Mouse (Mus musculus) testis, postnatal 10 days (tissue): ENCODE measurements at regions not wholly inside any gene's neighbourhood (a gene's known extent, or its start where the extent isn't known, plus 50 kb on each side); places are given as distances from the start of the nearest gene placed in this dataset.

Source experiments
- DNase-seq: peaks from one replicate; pipeline ENCODE4 v3.0.0; 2021; ENCODE audit warnings: low spot score

GRCm38 (mm10) chr9:78903211-78903610 is 287.9 kb downstream of the Cd109 start:
- DNase-seq = no peak

- no peak for DNase-seq
Measured at GRCm38 (mm10) chr9:78917336-78917735, 302.0 kb downstream of the Cd109 start.

- DNase-seq = no peak
Measured at GRCm38 (mm10) chr9:78925977-78926593, 310.7 kb downstream of the Cd109 start.

- no peak for DNase-seq
Measured at GRCm38 (mm10) chr9:78941648-78942047, 326.3 kb downstream of the Cd109 start.

- DNase-seq = no peak
Measured at GRCm38 (mm10) chr9:78964813-78965212, 349.5 kb downstream of the Cd109 start.

DNA sequence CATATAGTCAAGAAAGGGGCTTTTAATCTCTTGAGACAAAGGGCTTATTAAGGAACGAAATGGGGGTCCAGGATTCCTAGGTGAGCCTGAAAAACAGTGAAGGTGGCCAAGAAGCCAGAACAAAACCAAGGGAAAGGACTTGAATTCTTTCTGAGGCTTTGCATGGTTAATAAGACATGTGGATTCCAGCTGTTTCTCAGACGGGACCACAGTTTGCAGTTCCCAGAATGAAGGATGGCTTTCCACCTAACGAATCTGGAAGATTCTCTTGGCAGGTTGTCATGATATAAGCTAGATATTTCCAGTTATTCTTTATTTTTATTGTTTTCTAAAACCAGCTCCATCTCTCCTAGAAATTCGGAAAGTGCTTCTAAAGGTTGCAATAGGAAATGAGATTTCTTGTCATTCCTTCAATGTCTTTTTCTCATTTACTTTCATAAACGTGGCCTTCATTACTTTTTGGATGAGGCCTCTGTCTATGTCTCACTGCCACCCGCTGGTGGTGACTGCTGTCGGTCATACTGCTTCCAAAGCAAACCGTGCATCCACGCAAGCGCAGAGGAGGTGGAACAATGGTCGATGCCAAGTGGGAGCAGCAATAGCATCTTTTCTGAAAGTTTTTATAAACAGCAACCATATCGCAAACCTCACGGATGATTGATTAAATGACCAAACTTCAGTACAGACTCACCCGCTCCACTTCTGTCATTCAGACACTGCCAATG is 350.0 kb downstream of the Cd109 start:
- no peak for DNase-seq

DNA sequence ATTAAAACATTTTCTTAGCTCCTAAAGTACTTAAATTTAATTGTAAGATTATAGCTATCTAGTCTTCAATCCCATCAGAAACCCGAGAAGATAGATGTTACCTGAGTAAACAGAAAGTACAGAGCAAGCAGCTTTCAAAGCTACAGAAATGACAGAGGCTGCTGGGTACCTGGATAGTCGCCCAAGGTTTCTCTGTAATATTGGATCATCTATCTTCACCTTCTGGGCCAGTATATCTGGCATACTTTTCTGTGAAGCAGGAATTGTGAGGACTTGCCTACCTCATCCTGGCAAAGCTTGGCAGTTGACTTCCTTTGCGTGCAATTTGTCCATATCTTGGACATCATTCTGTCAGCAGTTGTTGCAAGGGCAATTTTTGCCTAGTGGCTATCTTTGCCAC is 356.4 kb downstream of the Cd109 start:
- no peak for DNase-seq

DNA sequence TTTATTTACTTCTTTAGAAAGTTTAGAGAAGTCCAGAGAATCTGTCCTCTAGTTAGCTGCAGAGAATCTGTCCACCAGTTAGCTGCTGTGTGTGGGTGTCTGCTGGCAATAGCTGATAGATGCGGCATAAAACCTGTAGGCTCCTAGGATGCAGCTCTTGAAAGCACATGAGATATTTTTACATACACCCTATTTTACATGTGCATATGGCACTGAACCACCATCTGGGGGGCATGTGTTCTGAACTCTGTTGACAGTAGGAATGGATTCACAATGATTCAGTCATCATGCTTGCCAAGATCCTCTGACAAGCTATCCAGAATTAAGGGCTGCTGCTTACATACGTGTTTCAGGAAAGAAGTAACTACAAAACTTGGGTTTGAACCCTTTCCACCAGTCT is 368.4 kb downstream of the Cd109 start:
- no peak for DNase-seq

DNA sequence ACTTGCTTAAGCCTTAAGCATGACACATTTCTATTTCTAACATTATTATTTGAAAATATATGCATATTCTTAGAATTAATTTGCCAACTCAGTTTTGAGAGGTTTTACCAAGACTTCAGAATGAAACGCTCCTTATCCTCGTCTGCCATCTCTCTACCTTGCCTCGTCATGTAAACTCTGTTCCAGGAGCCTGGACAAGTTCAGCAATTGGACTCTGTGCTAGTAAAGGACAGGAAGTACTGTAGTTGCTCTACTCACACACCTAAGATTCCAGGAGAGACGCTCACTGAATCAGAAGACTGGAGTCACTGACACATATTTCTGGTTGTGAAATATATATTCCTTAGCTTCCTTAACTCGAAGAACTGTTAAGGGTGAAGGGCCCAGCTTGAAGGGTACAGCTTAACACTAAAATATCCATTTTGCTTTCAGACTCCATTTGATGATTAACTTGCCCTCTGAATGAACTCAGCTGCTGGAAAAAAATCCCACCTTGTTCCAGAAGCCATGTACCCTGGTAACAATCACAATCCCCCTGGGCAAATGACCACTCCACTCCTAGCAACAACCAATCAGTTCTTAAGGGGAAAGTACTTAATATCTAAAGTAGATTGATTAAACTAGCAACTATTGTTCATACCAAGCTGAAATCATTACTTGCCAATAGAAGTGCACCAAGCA is 370.0 kb downstream of the Cd109 start:
- no peak for DNase-seq

DNA sequence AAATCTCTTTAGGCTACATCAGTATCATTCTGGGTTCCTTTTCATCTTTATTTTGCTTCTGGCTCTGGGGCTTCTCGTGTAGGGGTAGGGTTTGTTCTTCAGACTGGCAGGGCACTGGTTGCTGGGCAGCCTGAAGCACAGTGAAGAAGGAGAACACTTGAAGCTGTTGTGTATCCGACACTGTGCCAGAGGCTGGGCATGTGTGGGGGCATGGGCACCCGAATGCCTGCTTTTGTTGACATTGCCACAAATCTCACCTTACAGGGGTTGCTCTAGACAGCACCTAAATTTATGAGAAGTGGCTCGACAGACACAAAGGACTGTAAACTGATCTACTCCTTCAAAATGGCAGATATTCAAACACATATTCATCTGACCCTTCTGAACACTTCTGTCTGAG is 376.0 kb downstream of the Cd109 start:
- no peak for DNase-seq

DNA sequence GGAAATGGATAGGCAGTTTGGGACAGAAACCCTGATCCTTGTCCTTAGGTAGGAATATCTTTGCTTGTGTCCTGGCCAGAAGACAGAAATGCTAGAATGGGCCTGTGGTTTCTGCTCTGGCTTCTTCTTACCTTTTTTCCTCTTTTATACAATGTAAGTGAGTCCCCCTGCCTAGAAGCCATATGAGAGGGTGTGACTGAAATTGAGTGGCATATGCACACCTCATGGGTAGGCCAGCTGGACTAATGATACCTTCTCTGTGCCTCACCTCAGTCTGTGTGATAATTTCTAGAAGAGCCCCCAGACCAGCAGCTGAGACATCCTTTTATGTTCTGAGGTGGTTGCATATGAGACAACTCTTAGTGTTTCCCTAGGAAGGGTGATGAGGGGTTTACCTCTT is 385.7 kb downstream of the Cd109 start:
- no peak for DNase-seq

GRCm38 (mm10) chr9:79001930-79002329 is 386.6 kb downstream of the Cd109 start:
- no peak for DNase-seq

DNA sequence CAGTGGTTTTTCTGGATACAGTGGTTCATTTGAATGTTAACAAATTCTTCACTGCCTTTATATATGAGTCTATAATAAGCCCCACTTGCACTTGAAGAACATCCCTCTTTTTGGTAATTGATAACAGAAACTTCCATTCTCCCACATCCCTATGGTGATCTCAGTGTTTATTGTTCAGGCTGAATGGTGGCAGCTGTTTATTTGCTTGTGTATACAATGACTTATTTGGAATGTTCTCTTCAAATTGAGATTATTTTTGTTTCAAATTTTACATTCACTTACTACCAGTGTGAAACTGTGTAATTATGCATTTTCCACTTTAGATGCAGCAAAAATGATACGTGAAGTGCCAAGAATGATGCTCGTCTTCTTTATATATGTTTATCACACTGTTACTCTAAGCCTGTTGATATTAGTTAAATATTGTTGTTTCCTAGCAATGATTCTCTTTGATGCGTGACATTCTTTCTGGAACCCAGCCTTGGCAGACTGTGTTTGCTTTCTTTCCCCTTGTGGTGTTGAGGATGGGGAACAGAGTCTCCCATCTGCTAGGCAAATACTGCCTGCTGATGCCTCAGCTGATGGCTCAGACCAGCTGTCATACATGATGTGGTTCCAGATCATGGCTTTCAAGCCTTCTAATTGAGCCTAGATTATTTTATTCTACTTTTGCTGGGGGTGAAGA is 389.1 kb downstream of the Cd109 start:
- DNase-seq = no peak

DNA sequence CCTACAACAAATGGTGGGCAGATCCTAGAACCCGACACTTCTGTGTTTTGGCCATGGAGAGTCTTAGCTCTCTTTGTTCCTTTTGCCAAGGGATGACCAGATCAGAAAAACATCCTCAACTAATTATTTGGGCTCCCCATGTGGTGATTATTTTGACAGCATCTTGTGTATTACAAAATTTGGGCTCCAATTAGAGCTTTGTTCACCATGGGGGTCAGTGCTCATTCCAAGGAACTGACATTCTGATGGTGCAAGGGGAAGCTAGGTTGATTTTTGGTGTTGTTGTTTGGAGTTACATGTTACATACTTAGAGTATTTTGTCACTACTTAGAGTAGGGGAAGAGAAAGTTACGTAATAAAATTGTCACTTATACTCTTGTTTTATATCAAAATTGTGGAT is 406.9 kb downstream of the Cd109 start:
- no peak for DNase-seq

DNA sequence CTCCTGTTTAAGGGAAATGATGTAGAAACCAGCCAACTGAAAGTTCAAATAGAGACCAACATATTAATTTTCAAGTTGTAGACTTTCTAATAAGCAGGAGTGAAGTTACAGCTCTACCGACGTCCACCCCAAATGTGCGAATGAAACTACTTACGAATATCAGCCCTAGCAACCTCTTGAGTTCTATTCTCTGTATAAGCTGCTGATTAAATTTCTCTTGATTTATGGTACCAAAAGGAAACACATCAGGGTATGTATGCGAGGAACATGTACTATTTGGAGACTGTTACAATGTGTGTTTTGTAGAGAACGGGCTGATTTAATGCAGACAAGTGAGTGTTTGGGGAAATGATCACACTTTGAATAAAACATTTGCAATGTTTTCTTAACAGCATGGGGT is 412.9 kb downstream of the Cd109 start:
- no peak for DNase-seq

GRCm38 (mm10) chr9:79029456-79029855 is 414.1 kb downstream of the Cd109 start:
- DNase-seq = no peak

GRCm38 (mm10) chr9:79035677-79036076 is 420.3 kb downstream of the Cd109 start:
- no peak for DNase-seq

GRCm38 (mm10) chr9:79037054-79037453 is 421.7 kb downstream of the Cd109 start:
- no peak for DNase-seq

DNA sequence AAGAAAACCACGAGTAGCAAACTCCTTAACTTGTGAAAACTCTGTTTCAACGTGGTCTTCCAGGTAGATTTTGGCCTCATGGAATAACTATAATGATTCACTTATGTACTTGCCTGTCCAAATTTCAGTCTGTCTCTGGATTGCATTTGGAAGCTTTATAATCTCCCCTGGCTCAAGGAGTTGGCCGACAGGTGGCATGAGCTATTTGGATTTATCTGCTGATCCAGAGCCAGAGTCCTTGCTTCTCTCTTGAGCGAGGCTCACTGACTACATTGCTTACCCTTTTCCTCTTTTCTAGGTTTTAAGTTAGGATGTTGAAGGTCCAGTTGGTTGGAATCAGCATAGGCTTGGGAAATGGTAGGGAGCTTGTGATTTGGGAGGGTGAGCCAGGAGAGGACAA is 423.6 kb downstream of the Cd109 start:
- DNase-seq = no peak

GRCm38 (mm10) chr9:79044344-79044743 is 429.0 kb downstream of the Cd109 start:
- DNase-seq = no peak

- DNase-seq = peak; percentile 70
Measured at GRCm38 (mm10) chr9:79045314-79045713, 430.0 kb downstream of the Cd109 start.

DNA sequence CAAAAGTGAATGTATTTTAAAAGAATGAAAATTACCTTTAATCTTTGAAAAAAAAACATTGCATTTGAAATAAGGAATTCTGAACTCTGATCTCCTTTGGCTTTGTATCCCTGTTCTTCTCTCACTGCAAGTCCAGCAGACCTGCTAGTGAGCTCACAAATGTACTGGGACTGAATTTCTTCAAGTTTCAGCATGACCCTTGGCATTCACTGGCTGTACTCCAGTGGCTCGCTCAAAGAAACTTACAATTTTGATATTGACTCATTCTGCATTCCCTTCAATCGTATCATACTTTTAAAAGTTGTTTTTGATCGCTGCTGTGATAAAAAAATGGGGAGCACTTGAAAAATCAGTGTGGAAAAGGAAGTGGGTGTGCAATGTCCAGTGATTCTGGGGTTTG is 456.6 kb downstream of the Cd109 start:
- DNase-seq = no peak

DNA sequence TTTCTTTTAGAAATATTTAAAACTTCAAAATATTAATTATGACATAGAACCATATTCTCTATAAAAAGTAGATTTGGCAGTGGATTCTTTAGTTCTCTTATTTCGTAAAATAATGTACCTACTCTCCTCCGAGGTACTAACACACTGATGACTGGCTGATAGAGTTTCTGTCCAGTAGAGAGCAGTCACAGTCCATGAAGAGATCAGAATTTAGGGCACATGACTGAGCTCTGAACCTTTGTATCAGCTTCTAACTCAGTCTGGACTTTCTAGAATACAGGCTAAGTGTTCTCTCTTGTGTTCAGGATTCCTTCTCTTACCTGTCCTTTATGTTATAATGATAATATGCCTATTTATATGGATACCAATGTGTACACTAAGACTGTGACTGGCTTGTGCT is 494.3 kb downstream of the Cd109 start:
- DNase-seq = no peak
